Mouse (Mus musculus): Measurements from ENCODE around the gene Nadk2. TPM values are rescaled to one million over a fixed set of nuclear protein-coding genes. Genes with fewer than 3 reads are reported as not detected.

The Nadk2 gene
- total and polyA plus RNA-seq, 3 experiments, result 17.3 to 57.9 (median 56.3) TPM

DNA sequence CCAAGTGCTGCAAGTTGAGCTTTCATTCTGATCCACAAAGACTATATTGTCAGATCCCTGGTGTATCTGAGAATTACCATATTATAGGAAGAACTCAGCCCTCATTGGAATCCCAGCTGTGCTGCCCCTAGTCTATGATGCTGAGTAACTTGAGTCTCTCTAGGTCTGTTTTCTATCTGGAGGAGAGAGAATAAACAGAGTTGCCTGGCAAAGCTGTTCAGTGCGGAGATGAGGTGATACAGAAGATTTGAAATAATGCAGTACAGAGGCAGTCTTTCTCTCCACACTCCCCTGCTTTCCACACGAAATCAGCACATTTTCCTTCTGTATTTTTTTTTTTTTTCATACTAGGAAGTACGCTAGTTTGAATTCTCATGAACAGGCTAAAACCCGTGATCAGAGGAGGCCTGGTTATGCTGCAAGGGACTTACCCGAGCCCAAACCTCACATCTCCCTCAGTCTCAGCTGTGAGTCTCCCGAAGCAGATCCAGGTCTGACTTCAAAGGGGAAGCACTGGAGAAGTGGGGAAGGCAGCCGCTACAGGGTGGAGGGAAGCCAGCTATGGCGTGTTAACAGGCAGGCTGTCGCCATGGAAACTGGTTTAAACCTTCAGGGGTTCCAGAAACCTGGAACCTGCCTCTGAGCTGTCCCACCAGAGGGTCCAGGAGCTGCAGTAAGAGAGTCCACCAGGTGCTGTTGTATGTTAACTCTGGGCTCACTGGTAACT is 59.9 kb downstream of the Nadk2 start:
- no peak for DNase-seq

DNA sequence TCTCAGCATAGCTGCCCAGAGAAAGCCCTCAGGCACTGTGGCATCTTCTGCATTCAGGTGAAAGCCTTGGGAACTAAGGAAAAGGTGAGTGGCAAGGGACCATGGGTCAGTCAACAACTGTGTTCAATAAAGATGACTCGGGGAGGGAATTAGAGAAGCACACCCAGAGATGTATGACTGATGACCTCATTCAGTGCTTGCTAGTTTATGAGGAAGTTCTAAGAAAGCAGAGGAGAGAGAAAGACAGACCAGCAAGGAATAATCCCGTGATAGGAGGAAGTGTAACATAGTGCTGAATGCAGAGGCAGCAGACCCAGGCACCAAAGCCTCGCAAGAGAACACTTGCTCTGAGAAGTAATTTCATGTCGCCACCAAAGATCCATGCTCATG is 60.4 kb downstream of the Nadk2 start:
- no peak for DNase-seq

DNA sequence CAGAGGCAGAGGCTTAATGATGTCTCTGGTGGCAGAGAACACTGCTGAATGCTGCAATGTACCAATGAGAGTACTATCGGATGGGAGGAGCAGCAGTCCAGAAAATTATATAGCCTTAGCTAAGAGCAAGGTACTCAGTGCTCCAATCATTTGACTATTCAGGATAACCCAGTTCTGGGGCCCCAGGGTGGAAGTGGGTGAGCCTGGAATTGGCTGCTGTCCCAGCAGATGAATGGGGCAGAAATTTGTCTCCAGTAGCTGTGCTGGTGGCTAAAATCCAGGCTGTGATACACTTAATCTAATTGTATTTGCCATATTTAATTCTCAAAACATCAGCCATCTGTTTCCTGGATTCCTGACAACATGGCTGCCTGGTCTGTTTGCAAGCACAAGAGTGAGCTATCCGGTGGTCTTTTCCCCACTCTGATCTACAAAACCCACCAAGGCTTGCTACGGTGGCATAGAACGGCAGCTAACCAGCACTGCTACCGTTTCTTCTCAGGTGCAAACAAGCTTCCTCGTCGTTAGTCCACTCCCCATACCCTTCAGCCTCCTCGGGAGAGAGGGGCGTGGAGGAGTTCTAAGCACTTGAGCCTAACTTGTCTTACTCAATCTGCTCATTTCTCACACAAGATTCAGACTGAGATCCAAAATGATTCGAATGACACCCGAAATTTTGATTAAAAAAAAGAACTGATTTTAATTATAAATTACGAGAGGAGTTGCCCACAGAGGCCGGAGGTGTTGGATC is 61.8 kb downstream of the Nadk2 start:
- no peak for DNase-seq

DNA sequence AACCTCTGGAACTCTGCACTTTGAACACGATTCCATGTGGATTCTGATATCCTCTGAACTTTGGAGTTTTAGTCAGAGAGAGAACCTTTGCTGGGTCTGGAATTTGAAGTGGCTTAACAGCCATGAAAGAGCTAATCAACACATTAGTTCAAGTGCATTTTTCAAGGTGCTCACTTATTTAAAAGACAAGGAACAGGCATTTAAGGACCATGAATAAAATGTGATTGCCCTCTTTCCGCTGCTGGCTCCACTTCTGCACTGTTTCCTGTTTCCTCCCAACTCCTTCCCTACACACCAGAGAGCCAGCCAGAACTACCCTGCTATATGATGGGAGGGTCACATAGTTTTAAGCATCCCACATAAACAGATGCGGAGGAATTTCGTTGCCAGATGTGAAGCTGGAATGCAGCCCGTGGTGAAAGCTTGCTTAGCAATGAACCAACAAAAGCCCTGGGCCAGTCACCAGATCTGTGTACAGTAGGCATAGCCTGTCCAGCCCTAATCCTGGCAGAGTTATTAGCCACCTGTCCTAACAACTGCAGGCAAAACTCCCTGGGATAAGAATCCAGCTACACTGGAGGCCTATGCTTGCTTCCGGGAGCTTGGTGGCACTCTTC is 63.9 kb downstream of the Nadk2 start:
- no peak for DNase-seq

DNA sequence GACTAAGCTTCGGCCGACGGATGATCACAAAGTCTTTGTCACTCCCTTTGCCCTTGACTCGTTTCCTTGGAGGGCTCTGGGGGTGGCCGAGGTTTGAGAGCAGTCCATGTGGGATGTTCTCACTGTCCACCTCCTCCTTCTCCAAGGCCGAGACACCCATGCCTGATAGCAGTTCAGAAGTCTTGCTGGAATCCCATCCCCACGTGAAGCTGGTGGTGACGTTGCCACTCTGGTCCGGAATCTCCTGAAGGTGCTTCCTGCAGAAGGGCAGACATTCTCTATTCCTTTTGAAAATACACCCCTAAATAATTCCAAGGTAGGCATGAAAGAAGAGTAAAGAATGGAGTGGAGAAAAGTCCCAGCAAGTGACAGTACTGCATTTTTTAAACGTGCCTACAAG is 68.4 kb downstream of the Nadk2 start:
- no peak for DNase-seq

DNA sequence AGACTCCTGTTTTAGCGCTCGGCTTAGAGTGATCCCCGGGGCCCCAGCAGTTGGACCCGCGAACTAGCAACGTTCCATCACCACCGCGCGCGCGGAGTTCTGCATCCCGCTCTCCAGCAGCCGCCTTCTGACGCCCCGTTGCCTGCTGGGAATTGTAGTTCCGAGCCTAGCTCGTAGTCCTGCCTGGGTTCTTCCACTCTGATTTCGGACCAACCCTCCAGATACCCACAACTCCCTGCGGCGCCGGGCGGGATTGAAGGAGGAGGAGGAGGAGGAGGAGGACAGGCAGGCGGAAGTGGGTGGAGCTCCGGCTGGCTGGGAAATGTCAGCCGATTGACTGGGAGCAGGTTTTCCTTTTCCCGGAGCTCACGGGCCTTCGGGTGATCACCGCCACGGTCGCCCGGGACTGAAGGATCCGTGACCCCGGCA is 69.2 kb downstream of the Nadk2 start, which contains the start of gene Lmbrd2:
Lmbrd2 (plus strand) TSS at position 299 of the 429 bp plus-strand sequence.
- peak; percentile 98 for DNase-seq

DNA sequence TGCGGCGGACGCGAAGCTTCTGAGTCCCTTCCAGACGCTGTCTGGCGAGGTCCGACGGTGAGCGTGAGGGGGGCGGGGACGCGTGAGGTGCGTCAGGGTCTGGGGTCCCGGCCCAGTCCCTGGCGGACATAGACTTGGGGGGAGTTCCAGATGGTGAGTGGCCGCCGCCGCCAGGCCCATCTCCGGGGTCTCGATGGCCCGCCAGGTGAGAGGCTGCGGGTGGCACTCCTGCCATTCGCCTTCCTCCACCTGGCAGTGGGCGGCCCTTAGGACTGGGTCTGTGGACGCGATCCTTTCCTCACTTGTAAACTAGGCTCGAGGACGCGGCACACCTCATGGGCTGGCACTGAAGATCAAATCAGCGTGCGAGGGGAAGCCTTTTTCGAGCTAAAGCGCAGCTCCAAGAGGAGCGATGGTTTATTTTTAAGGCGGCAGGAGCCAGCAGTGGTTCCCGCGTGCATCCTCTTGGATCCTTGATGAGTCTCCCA is 69.7 kb downstream of the Nadk2 start:
- no peak for DNase-seq

DNA sequence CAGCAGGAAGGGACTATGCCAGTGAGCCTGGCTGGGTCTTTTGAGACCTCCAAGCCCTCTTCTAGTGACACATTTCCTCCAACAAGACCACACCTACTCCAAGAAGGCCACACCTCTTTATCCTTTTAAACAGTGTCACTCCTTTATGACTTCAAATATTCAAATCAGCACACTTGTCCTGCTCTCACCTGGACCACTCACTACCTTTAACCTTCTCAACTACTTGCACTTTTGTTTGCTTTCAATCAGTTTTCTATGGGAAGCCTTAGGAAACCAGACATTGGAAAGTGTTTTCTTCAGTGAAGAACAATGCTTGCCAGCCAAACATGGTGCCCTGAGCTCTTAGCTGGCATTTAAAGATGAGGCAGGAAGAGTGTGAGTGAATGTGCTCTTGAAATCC is 84.3 kb downstream of the Nadk2 start, which contains the start of gene Skp2:
Skp2 (minus strand) TSS at position 101 of the 400 bp plus-strand sequence.
- DNase-seq, result no peak

Other genes with a start within 250 kb of the Nadk2 start
- not detected for gene Ranbp3l, start 103.3 kb upstream of the Nadk2 start, total RNA-seq (2021)
- gene Ranbp3l, start 103.3 kb upstream of the Nadk2 start, polyA plus RNA-seq (2012; rRNA removed), result not detected in 2 replicates
- 10 to 100 TPM; 24.8 to 27.5 TPM for gene Lmbrd2, start 69.3 kb downstream of the Nadk2 start, total RNA-seq (2021)
- gene Lmbrd2, start 69.3 kb downstream of the Nadk2 start, polyA plus RNA-seq (2012; rRNA removed), result 5.1 and 10.0 TPM in 2 replicates
- 1 to 10 TPM; 2.3 to 3.2 TPM for gene Skp2, start 84.2 kb downstream of the Nadk2 start, total RNA-seq (2021)
- 0.57 and 0.89 TPM in 2 replicates for gene Skp2, start 84.2 kb downstream of the Nadk2 start, polyA plus RNA-seq (2012; rRNA removed)
- under 1 TPM in 1 of 2 experiments, not detected in 1; 0.37 TPM for gene Ugt3a1, start 205.6 kb downstream of the Nadk2 start, total RNA-seq (2021)
- gene Ugt3a1, start 205.6 kb downstream of the Nadk2 start, polyA plus RNA-seq (2012; rRNA removed), result not detected in 2 replicates

Data from adrenal gland, adult 2 months (tissue).